Mouse (Mus musculus) G1E (cell line): ENCODE results near the gene Qsox2.

Source experiments
- CTCF ChIP-seq: IDR thresholded peaks from 2 replicates; pipeline ENCODE4 v1.5.1; 2012; ENCODE audit warnings: low read depth, low read length, inconsistent platforms, mixed read lengths
- GATA1 ChIP-seq: IDR thresholded peaks from 2 replicates; pipeline ENCODE4 v1.6.1; 2012; ENCODE audit warnings: borderline replicate concordance, low read length, inconsistent platforms, mixed read lengths
- GATA2 ChIP-seq: IDR thresholded peaks from 2 replicates; pipeline ENCODE4 v1.6.1; 2012; ENCODE audit warnings: low read depth, low read length, inconsistent platforms, borderline replicate concordance
- POLR2AphosphoS5 ChIP-seq: IDR thresholded peaks from 2 replicates; pipeline ENCODE4 v1.6.1; 2012; ENCODE audit warnings: low read depth, low read length, inconsistent platforms; ENCODE audit not compliant: insufficient replicate concordance
- TAL1 ChIP-seq: conservative IDR thresholded peaks from 2 replicates; pipeline ENCODE4 v1.6.1; 2012; ENCODE audit warnings: low read depth, low read length, inconsistent platforms, mixed read lengths

- TF ChIP-seq CTCF (no peak), GATA1 (no peak), TAL1 (no peak), GATA2 (no peak), POLR2AphosphoS5 (no peak)
Measured at GRCm38 (mm10) chr2:26280594-26280993, 43.3 kb upstream of the Qsox2 start.
